Mouse (Mus musculus) ES-E14 (cell line): ENCODE measurements around the gene Tmem119. TPM values are rescaled to one million over a fixed set of nuclear protein-coding genes. Genes with fewer than 3 reads are reported as not detected.

ENCODE experiments used
- DNase-seq: peaks from one replicate; pipeline ENCODE4 v3.0.0-alpha.2; 2013; ENCODE audit warnings: low read depth, low spot score
- H3K27ac ChIP-seq: 2 replicates; pipeline ENCODE4 v1.5.1; 2012; ENCODE audit warnings: low read depth, mild to moderate bottlenecking, low read length, moderate library complexity, mixed read lengths; ENCODE audit not compliant: poor library complexity, insufficient read depth, severe bottlenecking
- H3K36me3 ChIP-seq: 2 replicates; pipeline ENCODE4 v1.6.1; 2012; ENCODE audit warnings: mild to moderate bottlenecking, low read length, moderate library complexity, mixed read lengths; ENCODE audit not compliant: control insufficient read depth, poor library complexity, insufficient read depth, severe bottlenecking
- H3K4me1 ChIP-seq, 2 experiments: fragments of 150-350 bp in 1 of 2; sonication (generic) in 1 of 2; 2 replicates each; pipeline ENCODE4 v1.6.1; 2012; ENCODE audit warnings: low read length in 2 of 2, mild to moderate bottlenecking in 1 of 2, mixed read lengths in 1 of 2; ENCODE audit not compliant: control insufficient read depth in 2 of 2, insufficient read depth in 2 of 2, poor library complexity in 1 of 2
- H3K4me3 ChIP-seq, 2 experiments: fragments of 150-350 bp in 1 of 2; sonication (generic) in 1 of 2; 2 replicates each; pipeline ENCODE4 v1.5.1; 2012; ENCODE audit warnings: low read length in 2 of 2, low read depth in 1 of 2, mild to moderate bottlenecking in 1 of 2, mixed read lengths in 1 of 2; ENCODE audit not compliant: insufficient read depth in 1 of 2, poor library complexity in 1 of 2, severe bottlenecking in 1 of 2
- H3K9ac ChIP-seq: 2 replicates; pipeline ENCODE4 v1.6.1; 2012; ENCODE audit warnings: low read depth, mild to moderate bottlenecking, low read length, mixed read lengths; ENCODE audit not compliant: poor library complexity, insufficient read depth, severe bottlenecking
- H3K9me3 ChIP-seq: fragments of 150-350 bp; sonication (generic); 2 replicates; pipeline ENCODE4 v1.6.1; 2012; ENCODE audit warnings: low read depth, mild to moderate bottlenecking, low read length; ENCODE audit not compliant: control insufficient read depth, insufficient read depth
- CHD2 ChIP-seq: IDR thresholded peaks from 2 replicates; pipeline ENCODE4 v1.6.1; 2014; ENCODE audit warnings: mild to moderate bottlenecking, low read depth, low read length, inconsistent platforms
- HCFC1 ChIP-seq: IDR thresholded peaks from 2 replicates; pipeline ENCODE4 v1.6.1; 2012; ENCODE audit warnings: low read length, inconsistent platforms, borderline replicate concordance; ENCODE audit not compliant: insufficient read depth
- MAFK ChIP-seq: IDR thresholded peaks from 2 replicates; pipeline ENCODE4 v1.6.1; 2014; ENCODE audit warnings: mild to moderate bottlenecking, low read depth, low read length, inconsistent platforms; ENCODE audit not compliant: insufficient read depth
- ZC3H11A ChIP-seq: IDR thresholded peaks from 2 replicates; pipeline ENCODE4 v1.6.1; 2012; ENCODE audit warnings: low read depth, mild to moderate bottlenecking, inconsistent platforms, low read length, borderline replicate concordance
- ZNF384 ChIP-seq: IDR thresholded peaks from 2 replicates; pipeline ENCODE4 v1.6.1; 2012; ENCODE audit warnings: low read depth, low read length, inconsistent platforms
- in situ Hi-C, 2 experiments: fragments of 600-800 bp; cut with MboI; formaldehyde crosslinking; loops; one replicate each; pipeline ENCODE4 v1.15.1; 2025; ENCODE audit warnings: low sequenced_read_pairs in 2 of 2, inconsistent platforms in 1 of 2; ENCODE audit not compliant: unreplicated experiment in 2 of 2
- total RNA-seq: library from RNA; depleted of rRNA; stranded (reverse); fragments of 300-350 nt; gene quantifications from 2 replicates; pipeline ENCODE4 v1.2.3, GENCODE M21; 2012

Gene Tmem119
- total RNA-seq, 1 experiment = 7.1 TPM

- Histone ChIP-seq H3K9me3 (no peaks in the 10 kb centered on the region), H3K27ac (no peak overlapping the region)
Measured at GRCm38 (mm10) chr5:113772905-113773519, 27.3 kb downstream of the Tmem119 start.

GRCm38 (mm10) chr5:113772450-113772895, 27.8 kb downstream of the Tmem119 start, which contains the start of the genes Sart3 and Iscu:
Gene Sart3 (minus strand): TSS chr5:113772510.
Gene Iscu (plus strand): TSS chr5:113772748.
- Histone ChIP-seq H3K9ac (peak within 1 kb of the TSS; percentile 98), H3K4me1 (peaks cover 2 to 5% of the 10 kb centered on the region in 2 experiments; a peak in 3 of 4 replicates), H3K27ac (peak within 1 kb of the TSS; percentile 91), H3K9me3 (no peaks in the 10 kb centered on the region), H3K4me3 (peak within 1 kb of the TSS; percentile 89 to 97), H3K36me3 (peaks cover 38% of the 10 kb centered on the region)
- in situ Hi-C loops = no loop called here
- TF ChIP-seq MAFK (no peak), ZNF384 (peak; percentile 85), HCFC1 (peak; percentile 81), ZC3H11A (no peak), CHD2 (no peak)
- DNase-seq = peak; percentile 86

More at GRCm38 (mm10) chr5:113772905-113773519, 27.3 kb downstream of the Tmem119 start:
- in situ Hi-C loops = no loop called here
- DNase-seq = no peak
- TF ChIP-seq CHD2 (no peak), ZC3H11A (no peak), ZNF384 (no peak), HCFC1 (no peak), MAFK (no peak)
- peak overlapping the region; percentile 80 to 97 for H3K4me3 ChIP-seq
- peaks cover 32% of the 10 kb centered on the region for H3K36me3 ChIP-seq
- peak overlapping the region; percentile 83 for H3K9ac ChIP-seq
- peaks cover 2 to 4% of the 10 kb centered on the region in 2 experiments; a peak in 3 of 4 replicates for H3K4me1 ChIP-seq

- Histone ChIP-seq H3K27ac (peak overlapping the region; percentile 91), H3K4me1 (peaks cover 2 to 5% of the 10 kb centered on the region in 2 experiments; a peak in 3 of 4 replicates), H3K4me3 (peak overlapping the region; percentile 89 to 97), H3K36me3 (peaks cover 38% of the 10 kb centered on the region), H3K9me3 (no peaks in the 10 kb centered on the region), H3K9ac (peak overlapping the region; percentile 98)
- in situ Hi-C loops = no loop called here
- DNase-seq = peak; percentile 55
- TF ChIP-seq HCFC1 (peak; percentile 81), MAFK (no peak), CHD2 (no peak)
Measured at GRCm38 (mm10) chr5:113771213-113772162, 28.8 kb downstream of the Tmem119 start.

- Histone ChIP-seq H3K4me3 (no peak overlapping the region), H3K9ac (no peak overlapping the region), H3K36me3 (peaks cover 35% of the 10 kb centered on the region), H3K27ac (no peak overlapping the region), H3K4me1 (peaks cover 1 to 8% of the 10 kb centered on the region in 2 experiments; a peak in 3 of 4 replicates), H3K9me3 (no peaks in the 10 kb centered on the region)
- DNase-seq = no peak
- in situ Hi-C loops = no loop called here
- TF ChIP-seq CHD2 = no peak
- peak; percentile 39; the same call in 1 of the 2 replicates for TF ChIP-seq MAFK
Measured at GRCm38 (mm10) chr5:113768806-113769205, 31.5 kb downstream of the Tmem119 start.
